Mouse (Mus musculus): ENCODE results near the gene Tas1r2. TPM values are rescaled to one million over a fixed set of nuclear protein-coding genes. Genes with fewer than 3 reads are reported as not detected.
A peak's percentile ranks its signal among the peaks of the same experiment; 100 is the strongest.

Tas1r2 gene
- total RNA-seq, 2 experiments from 2014 or later, result not detected

DNA sequence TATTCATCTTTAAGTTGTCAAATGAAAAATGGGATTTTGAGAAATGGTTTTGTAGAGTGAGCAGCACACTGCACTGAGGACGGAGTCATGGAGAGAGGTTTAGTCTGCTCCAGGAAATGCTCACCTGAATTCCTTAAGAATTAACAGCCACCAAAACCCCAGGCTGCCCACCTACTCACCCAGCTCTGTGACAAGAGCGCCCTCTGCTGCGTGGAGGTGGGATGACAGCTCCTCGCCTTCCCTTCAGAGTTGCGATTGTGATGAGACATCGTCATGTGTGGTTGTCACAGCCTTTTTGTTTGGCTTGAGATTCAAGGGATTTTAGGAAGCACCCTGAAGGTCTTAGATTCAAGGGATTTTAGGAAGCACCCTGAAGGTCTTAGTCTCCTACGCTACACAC lies 17.0 kb upstream of the Tas1r2 start:
- DNase-seq, result peak; percentile 69
- intact Hi-C loops (cut with DNase I; ENCODE audit: low total_unique reads), result loop anchor here (5.0 kb wide), 1 partner anchor 164 kb away; no protein-coding TSS in a partner anchor

DNA sequence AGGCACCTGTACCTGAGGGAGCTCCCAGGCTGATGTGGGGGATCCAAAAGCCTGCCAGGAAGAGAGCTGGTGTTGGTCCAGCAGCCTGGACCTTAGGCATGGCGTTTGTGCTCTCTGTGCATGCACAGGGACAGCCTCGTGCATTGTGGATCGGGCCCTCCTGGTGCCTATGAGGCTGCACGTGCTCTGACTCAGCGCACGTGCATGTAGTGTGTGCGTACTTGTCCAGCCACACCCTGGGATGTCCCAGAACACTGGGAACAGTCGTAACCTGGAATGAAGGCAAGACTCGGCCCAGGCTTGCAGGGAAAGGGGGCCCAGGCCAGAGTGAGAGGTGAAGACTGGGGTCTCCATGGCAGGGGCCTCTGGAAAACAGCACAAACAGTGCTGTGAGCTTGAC lies 15.5 kb upstream of the Tas1r2 start:
- intact Hi-C loops (cut with DNase I; ENCODE audit: low total_unique reads), result loop anchor here (5.0 kb wide), 1 partner anchor 166 kb away; no protein-coding TSS in a partner anchor
- DNase-seq, result no peak

DNA sequence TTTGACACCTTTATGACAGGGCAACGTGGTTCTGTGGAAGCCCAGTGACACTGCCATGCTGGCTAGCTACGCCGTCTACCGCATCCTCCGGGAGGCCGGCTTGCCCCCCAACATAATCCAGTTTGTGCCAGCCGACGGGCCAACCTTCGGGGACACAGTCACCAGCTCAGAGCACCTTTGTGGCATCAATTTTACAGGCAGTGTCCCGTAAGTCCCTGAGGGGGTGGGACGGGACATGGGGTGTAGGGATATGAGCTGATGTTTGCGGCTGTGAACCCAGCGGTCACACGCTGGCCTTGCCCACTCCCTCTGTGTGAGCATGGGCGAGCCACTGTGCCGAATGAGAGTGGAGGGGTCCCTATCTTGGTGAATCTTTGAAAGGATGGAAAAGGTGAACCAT lies 15.0 kb upstream of the Tas1r2 start:
- DNase-seq, result no peak
- intact Hi-C loops (cut with DNase I; ENCODE audit: low total_unique reads), result loop anchor here (5.0 kb wide), 1 partner anchor 166 kb away; no protein-coding TSS in a partner anchor

DNA sequence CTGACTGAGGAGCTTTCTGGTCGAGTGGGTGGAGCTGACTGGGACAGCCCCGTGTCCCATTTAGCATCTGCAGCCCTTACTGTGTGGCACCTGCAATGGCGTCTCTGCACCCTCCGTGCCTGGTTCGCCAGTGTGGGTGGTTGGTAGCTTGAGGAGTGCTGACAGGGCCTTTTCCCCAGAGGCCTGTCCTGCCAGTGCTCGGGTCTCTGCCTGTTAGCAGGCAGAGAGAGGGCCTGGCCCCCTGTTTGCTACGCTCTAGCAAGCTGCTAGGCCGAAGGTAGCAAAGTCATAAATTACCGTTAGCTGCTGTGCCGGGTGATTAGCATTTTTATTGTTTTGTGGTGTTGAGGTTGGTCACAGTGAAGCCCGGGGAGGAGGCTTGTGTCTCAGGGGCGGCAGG lies 13.5 kb upstream of the Tas1r2 start:
- DNase-seq, result no peak
- intact Hi-C loops (cut with DNase I; ENCODE audit: low total_unique reads), result loop anchor here (5.0 kb wide), 1 partner anchor 168 kb away; no protein-coding TSS in a partner anchor

DNA sequence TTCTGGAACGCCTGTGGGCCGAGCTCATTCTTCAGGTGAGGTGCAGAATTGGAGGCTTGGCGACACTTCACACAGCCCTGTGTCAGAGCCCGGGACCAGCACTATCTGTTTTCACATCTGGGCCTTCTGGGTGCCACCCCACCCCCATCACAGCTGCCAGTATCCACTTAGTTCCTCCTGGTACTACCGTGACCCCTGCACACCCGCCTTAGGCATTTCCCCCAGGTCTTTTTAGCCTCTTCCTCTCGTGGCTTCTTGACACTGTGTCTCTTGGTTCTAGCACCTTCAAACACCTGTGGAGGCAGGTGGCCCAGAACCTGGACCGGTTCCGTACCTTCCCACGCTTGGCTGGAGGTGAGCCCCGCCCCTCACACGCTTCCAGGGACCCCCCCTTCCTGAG lies 13.0 kb upstream of the Tas1r2 start:
- no peak for DNase-seq
- intact Hi-C loops (cut with DNase I; ENCODE audit: low total_unique reads), result no loop called here

DNA sequence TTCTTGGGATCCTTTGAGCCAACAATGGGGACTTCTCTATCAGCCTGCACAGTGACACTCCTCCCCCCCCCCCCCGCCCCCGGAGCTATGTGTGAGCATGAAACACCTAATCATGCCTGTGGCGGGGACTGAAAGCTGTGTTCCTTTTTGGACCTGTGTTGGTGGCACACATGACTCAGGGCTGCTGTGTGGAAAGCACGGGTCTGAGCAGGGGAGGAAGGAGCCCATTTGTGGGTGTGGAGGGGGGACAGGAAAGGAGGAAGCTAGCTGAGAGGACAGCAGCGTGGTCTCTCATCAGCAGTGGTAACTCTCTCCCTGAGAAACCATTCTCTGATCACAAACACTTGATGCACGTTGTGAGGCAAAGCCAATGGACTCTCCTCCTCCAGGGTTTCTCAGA lies 12.6 kb upstream of the Tas1r2 start:
- no peak for DNase-seq
- intact Hi-C loops (cut with DNase I; ENCODE audit: low total_unique reads), result no loop called here

DNA sequence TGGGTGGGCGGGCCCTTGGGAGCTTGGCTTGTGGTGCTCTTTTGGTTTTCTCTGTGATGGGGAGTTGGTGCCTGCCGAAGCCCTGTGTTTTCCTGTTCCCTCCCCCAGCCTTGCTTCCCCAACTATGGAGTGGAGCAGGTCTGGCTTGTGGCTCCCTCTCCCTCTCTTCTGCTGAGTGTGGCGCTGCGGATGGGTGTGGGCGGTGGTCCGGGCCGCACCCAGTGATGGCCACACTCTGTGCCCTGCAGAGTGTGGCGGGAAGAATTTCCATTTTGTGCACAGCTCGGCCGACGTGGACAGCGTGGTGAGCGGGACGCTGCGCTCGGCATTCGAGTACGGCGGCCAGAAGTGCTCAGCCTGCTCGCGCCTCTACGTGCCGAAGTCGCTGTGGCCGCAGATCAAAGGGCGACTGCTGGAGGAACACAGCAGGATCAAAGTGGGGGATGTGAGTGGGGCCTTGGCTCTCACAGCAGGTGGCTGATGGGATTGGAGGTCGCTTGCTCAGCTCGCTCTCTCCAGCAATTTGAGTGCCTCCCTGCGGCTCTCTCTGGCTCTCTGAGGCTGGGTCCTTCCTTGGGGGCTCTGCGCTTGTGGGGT lies 11.4 kb upstream of the Tas1r2 start:
- DNase-seq, result no peak
- intact Hi-C loops (cut with DNase I; ENCODE audit: low total_unique reads), result loop anchor here (2.0 kb wide), 1 partner anchor 29 kb away; no protein-coding TSS in a partner anchor

DNA sequence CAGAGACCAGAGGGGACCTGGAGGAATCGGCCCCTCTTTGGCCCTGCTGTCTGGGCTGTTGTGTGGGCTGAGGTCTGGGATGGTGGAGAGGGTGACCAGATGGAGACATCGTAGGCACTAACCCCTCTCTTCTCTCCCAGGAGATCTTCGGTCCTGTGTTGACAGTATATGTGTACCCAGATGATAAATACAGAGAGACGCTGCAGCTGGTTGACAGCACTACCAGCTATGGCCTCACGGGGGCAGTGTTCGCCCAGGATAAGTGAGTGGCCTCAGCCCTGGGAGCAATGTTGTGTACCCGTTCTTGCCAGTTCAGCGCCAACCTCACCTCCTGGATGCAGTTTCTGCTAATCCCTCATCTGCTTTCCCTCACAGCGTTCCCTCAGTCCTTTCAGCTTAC lies 9.4 kb upstream of the Tas1r2 start:
- intact Hi-C loops (cut with DNase I; ENCODE audit: low total_unique reads), result loop anchor here (2.0 kb wide), 2 partner anchors 27 to 217 kb away; no protein-coding TSS in a partner anchor
- DNase-seq, result peak; percentile 75

DNA sequence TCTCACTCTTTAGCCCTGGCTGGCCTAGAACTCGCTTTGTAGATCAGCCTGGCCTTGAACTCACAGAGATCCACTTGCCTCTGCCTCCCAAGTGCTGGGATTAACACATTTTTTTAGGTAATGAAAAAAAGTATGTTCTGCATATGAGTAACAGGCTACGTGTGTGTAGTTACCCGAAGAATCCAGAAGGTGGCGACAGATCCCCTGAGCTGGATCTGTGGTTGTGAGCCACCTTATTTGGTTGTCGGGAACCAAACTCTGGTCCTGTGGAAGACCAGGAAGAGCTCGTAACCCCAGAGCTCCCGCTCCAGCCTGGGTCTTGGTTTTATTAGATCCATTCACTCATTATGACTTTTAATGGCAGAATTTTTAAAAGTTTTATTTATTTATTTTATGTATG lies 6.4 kb upstream of the Tas1r2 start:
- DNase-seq, result no peak
- intact Hi-C loops (cut with DNase I; ENCODE audit: low total_unique reads), result no loop called here

DNA sequence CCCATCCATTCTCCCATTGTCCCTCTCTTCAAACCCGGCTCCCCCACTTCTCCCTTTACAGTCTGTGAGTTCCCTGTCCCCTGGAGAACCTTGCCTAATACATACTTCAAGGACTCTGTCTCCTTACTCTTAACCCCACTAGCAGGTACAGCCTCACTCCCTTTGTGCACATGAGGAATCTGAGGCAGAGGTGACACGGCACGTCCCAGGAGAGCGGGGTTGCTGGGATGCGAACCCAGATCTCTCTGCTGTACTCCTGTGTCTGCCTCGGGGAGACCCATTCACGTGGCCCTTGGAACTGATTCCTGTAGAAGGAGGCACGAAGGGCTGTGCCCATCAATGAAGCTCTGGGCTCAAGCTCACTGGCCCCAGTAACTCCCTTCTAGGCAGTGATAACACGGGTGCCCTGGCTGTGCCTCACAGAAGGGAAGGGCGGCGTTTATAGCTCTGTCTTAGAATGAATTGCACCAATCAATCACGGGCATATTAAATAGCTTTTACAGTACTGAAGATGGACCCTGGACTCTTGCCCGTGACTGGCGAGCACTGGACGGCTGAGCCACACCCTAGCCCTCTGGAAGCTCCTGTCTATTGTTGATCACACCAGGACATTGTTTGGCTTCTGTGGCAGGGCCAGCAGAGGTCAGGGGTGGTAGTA lies 3.1 kb upstream of the Tas1r2 start:
- DNase-seq, result no peak
- intact Hi-C loops (cut with DNase I; ENCODE audit: low total_unique reads), result no loop called here

DNA sequence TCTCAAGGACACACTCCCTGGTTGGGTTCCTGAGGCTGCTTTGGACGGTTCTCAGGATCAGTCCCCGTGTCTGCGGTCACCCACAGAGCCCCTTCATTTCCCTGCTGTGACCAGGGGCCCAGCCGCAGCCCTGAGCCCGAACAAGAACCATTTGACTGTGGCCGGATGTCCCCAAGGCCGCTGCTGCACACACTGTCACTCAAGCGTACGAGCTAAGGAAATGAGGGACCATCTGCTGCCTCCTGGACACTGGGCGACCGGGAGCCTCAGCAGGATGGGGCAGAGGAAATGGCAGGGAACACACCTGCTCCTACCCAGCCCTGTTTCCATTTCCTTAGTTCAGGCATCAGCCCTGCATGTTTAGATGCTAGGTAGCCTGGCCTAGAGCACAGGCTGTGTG lies 2.4 kb upstream of the Tas1r2 start:
- DNase-seq, result no peak
- intact Hi-C loops (cut with DNase I; ENCODE audit: low total_unique reads), result no loop called here

DNA sequence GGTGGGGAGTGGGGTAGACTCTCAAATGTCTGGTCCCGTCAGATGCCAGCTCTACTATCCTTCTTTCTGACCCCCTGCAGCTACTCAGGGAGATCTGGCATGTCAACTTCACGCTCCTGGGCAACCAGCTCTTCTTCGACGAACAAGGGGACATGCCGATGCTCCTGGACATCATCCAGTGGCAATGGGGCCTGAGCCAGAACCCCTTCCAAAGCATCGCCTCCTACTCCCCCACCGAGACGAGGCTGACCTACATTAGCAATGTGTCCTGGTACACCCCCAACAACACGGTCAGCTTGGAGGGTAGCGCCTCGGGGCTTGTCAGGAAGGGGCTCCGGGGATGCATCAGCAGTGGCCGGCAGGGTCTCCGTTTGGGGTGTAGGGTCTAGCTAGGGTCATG lies 8.6 kb downstream of the Tas1r2 start:
- DNase-seq, result no peak
- intact Hi-C loops (cut with DNase I; ENCODE audit: low total_unique reads), result no loop called here

DNA sequence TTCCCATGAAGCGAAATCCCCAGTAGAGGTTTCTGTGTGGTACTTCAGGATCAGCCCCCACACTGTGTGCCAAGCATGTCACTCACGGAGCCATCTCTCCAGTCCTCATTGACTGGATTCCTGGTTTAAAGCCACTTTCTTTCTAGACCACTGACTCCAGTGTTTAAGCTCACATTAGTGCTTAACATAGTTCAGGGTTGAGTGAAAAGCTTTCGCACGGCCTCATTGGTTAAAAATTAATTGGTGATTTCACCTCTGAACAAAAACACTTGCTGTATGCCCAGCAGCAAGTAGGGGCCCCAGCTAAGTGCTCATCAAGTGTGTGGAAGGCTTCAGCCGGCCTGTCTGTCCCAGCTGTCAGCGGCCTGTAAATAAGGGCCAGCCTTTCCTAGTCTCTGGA lies 14.3 kb downstream of the Tas1r2 start:
- no peak for DNase-seq
- intact Hi-C loops (cut with DNase I; ENCODE audit: low total_unique reads), result no loop called here

DNA sequence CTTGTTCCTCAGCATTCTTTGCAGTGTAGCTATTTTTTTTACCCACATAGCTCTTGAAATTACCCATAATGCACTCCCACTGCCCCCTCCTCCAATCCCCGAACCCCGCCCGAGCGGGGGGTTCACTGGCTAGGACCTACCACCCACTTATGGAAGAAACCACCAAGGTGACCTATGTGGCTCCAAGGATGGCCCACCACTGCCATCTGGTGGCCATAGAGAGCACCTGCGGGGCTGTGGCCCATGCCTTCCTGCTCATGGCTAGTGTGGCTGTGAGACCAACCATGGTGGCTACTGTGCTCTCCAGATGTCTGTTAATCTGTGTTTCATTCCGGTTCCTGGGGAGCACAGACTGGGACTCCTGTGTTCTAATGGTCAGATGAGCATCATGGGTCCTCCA lies 16.5 kb downstream of the Tas1r2 start:
- peak; percentile 51 for DNase-seq
- intact Hi-C loops (cut with DNase I; ENCODE audit: low total_unique reads), result loop anchor here (2.0 kb wide), 1 partner anchor 27 kb away; no protein-coding TSS in a partner anchor

DNA sequence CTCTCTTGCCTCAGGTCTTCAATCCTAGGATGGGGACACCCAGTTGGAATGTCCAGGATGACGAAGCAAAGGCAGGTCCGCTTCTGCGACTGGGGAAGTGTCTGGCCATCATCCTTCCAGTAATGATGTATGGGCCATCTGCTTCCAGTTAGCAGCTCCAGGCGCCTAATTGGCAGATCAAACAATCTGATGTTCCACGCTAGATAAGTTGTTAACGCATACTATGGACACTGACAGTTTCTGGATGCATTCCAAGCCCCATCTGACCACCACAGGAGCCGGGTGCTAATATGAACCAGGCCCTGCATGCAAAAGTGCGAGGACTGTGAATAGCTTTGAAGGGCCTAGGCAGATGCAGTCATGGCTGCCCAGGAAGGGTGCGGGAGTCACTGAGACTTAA lies 22.4 kb downstream of the Tas1r2 start:
- no peak for DNase-seq
- intact Hi-C loops (cut with DNase I; ENCODE audit: low total_unique reads), result no loop called here

DNA sequence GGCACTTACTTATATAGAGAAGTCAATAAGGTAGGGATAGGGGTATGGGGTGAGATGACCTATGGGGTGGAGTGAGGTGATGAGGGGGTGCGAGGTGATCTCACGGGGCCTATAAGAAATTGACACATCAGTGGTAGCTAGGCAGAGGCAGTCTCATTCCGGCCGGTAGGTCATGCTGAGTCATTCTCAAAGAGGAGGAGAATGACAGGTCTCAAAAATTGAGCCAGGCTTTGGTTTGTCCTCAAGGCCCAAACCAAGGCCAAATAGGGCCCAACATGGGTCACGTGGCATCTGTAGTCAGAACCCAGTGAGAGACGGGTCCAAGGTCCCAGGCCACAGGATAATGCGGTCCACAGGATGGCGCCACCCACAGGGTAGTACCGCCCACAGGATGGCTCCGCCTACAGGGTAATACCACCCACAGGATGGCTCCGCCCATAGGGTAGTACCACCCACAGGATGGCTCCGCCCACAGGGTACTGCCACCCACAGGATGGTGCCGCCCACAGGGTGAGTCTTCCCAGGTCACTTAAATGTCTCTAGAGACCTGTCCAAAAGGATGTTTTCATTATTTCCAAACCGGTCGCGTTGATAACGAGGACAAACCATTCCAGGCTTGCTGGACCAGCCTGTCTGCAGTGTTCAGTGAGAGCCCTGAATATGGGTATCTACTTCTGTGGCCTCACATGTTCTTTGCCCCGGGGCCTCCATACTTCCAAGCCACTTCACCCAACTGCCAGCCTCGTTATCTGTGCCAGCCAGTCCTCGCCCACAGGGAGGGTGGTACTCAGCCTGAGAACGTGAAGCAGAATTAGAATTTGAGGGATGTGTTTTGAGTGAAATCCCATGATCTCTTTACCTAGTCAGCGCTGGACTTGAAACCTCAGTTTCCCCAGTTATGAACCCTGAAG lies 30.6 kb downstream of the Tas1r2 start:
- no peak for DNase-seq
- intact Hi-C loops (cut with DNase I; ENCODE audit: low total_unique reads), result loop anchor here (2.0 kb wide), 1 partner anchor 175 kb away; no protein-coding TSS in a partner anchor

DNA sequence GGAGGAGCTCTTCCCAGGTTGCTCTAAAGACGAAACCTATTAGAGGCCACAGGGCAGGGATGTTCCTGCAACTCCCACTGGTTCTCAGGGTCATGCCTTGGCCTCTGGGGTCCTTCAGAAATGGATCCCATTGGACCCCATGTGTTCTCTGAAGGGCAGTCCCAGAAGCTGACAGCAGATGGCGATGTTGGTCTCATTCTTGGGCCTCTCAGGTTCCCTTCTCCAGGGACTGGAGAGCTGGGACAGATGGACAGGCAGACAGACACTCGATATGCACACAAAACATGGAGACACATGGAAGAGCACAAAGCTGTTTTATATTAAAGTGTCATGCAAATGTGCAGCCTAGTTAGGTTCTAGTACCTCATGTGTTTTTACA lies 31.3 kb downstream of the Tas1r2 start:
- peak; percentile 57 for DNase-seq
- intact Hi-C loops (cut with DNase I; ENCODE audit: low total_unique reads), result loop anchor here (2.0 kb wide), 1 partner anchor 174 kb away; no protein-coding TSS in a partner anchor

DNA sequence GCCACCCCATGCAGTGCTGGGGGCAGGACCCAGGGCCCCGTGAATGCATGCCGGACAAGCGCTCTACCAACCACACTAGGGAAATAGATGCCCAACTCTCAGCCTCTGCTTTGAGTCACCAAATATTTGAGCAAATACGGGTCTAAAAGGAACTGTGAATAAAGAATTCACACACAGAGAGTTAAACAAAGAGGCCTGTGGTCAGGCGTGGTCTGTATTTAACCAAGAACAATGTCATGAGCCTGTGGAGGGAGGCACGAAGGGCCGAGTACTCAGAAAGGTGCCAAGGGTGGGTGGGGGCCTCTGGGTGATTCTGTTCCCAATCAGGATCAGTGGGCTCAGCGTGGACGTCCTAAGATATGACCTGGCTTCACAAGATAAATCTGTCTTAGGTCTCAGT lies 34.7 kb downstream of the Tas1r2 start:
- DNase-seq, result no peak
- intact Hi-C loops (cut with DNase I; ENCODE audit: low total_unique reads), result no loop called here

DNA sequence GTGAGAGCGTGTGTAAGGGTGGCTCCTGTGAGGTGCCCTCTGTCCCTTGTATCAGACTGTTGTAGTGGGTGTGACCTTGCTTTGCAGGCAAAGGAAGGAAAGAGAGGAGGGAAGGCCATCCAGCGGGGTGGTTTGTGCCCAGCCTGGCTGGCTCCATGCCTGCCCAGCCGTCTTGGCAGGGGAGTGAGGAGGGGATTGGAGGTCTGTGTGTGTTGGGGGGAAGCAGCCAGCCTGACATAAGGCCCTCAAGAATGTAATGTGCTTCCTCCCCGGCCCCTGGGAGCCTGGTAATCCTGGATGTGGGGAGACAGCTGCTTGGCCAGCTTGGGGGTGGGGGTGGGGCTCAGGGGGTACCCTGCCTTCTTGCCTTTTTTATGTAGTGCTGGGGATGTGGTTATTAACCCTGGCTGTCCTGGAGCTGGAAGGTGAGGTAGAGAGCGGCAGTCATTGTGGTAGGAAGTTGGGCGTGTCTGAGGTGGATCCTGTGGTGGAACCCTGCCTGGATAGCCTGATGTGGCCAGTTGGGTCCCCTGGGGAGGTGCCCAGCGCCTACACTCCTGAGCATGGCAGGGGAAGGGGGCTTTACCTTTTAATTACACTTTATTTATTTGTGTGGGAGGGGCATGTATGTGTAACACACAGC lies 36.4 kb downstream of the Tas1r2 start:
- DNase-seq, result peak; percentile 41
- intact Hi-C loops (cut with DNase I; ENCODE audit: low total_unique reads), result no loop called here

DNA sequence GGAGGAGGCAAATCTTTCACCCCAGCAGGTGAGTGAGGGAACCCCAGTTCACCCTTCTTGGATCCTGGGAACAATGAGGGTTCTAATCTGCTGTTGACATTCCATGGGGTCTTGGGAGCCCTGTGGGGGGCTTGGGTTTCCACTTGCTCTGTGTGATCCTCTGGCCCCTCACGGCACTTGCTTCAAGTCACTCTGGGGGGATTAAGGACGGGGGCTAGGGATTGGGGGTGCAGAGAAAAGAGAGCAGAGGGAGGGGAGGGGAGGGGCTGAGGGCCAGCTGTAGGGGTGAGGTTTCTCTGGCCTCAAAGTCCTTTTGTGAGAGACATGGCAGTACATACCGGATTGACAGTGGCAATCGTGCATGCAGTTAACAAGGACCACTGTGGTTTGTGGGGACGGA lies 40.0 kb downstream of the Tas1r2 start:
- DNase-seq, result no peak
- intact Hi-C loops (cut with DNase I; ENCODE audit: low total_unique reads), result no loop called here

Data from gastrocnemius, postnatal 14 days (tissue).